Mouse (Mus musculus) gastrocnemius, postnatal 14 days (tissue): ENCODE data around the gene Timm29. TPM values are rescaled to one million over a fixed set of nuclear protein-coding genes. Genes with fewer than 3 reads are reported as not detected.

ENCODE experiments used
- microRNA-seq, 2 experiments: library from miRNA; unstranded; fragments of <30 nt; microRNA quantifications; one replicate each; pipeline ENCODE4 v1.2.0; 2021
- total RNA-seq, 2 experiments: library from RNA; stranded (reverse); gene quantifications; 2 replicates each; pipeline ENCODE4 v1.2.3; 2021

The Timm29 gene
- total RNA-seq, 2 experiments from 2014 or later, result 41.4 to 44.5 TPM

Small RNA genes within 50 kb of the gene (microRNA-seq; reads per million reads assigned to microRNA genes)
- 0 reads per million in 2 experiments for gene Mir1946b

Other genes with a start within 250 kb of the Timm29 start
- 10 to 100 TPM; 22.3 to 28.5 TPM for gene Ilf3, start 224.9 kb upstream of the Timm29 start, total RNA-seq
- gene Qtrt1, start 180.9 kb upstream of the Timm29 start, total RNA-seq, result 1 to 10 TPM; 5.5 to 8.1 TPM
- 10 to 100 TPM; 47.8 to 48.0 TPM for gene Dnm2, start 167.8 kb upstream of the Timm29 start, total RNA-seq
- gene Tmed1, start 82.5 kb upstream of the Timm29 start, total RNA-seq, result 10 to 100 TPM; 25.9 to 29.3 TPM
- gene AB124611, start 66.5 kb upstream of the Timm29 start, total RNA-seq, result 1 to 10 TPM; 1.0 to 1.5 TPM
- 10 to 100 TPM; 62.8 to 68.0 TPM for gene Carm1, start 45.8 kb upstream of the Timm29 start, total RNA-seq
- 1 to 10 TPM; 4.6 to 5.8 TPM for gene Yipf2, start 106 bp downstream of the Timm29 start, total RNA-seq
- gene Smarca4, start 23.4 kb downstream of the Timm29 start, total RNA-seq, result 10 to 100 TPM; 42.5 to 49.8 TPM
- gene Ldlr, start 130.8 kb downstream of the Timm29 start, total RNA-seq, result 1 to 10 TPM; 4.5 to 9.5 TPM
- 1 to 10 TPM; 3.2 to 3.6 TPM for gene Spc24, start 167.6 kb downstream of the Timm29 start, total RNA-seq
- gene Kank2, start 206.0 kb downstream of the Timm29 start, total RNA-seq, result 10 to 100 TPM; 17.9 to 21.2 TPM
- not detected for gene Angptl8, start 242.8 kb downstream of the Timm29 start, total RNA-seq